Mouse (Mus musculus) small intestine, adult 2 months (tissue): ENCODE results near the gene Cntfr.

ENCODE experiments used
- CTCF ChIP-seq: fragments of 200-500 bp; IDR thresholded peaks from 2 replicates; pipeline ENCODE4 v1.5.1; 2012; ENCODE audit warnings: low read depth, mild to moderate bottlenecking, control low read depth, inconsistent platforms, low read length, moderate library complexity, mixed read lengths; ENCODE audit not compliant: insufficient replicate concordance, insufficient read length; ENCODE audit errors: extremely low read depth
- POLR2A ChIP-seq: fragments of 200-500 bp; IDR thresholded peaks from 2 replicates; pipeline ENCODE4 v1.6.1; 2012; ENCODE audit warnings: low read depth, mild to moderate bottlenecking, control low read depth, inconsistent platforms, low read length, moderate library complexity

DNA sequence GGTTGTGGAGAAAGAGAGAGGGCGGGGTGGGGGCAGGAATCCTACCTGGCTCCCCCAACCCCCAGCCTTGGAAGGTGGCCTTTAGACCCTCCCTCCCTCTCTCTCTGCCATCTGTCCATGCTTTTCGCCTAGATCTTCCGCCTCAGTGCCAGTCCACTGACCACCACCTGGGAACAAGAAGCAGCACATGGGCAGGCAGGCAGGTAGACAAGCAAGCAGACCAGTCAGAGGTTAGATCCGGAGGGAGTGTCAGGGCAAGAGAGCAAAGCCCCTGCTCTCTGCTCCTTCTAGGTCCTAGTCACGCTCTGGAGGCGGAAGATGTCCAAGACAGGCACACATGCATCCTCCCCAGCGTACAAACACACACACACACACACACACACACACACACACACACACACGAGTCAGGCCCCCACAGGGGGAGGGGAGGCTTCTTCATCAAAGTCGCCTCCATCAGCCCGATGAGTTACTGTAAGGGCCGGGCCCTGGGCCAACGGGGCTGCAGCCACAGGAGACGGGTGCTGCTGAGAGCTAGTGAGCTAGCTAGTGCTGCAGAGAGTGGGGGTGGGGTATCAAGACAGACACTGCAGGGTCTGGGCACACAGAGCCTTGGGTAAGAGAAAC, 19.8 kb downstream of the Cntfr start:
- TF ChIP-seq POLR2A (no peak), CTCF (no peak)
